Mouse (Mus musculus) effector memory CD4-positive, alpha-beta T cell, adult 5 months (primary cell): ENCODE measurements around the gene Fkbp7. TPM values are rescaled to one million over a fixed set of nuclear protein-coding genes. Genes with fewer than 3 reads are reported as not detected.

Experiments
- polyA plus RNA-seq: library from polyadenylated mRNA; unstranded; fragments of 100-300 nt; shearing (Covaris generic); gene quantifications from one replicate; pipeline ENCODE4 v1.2.1, GENCODE M21; 2017

Fkbp7 gene
- 1.5 TPM for polyA plus RNA-seq

DNA sequence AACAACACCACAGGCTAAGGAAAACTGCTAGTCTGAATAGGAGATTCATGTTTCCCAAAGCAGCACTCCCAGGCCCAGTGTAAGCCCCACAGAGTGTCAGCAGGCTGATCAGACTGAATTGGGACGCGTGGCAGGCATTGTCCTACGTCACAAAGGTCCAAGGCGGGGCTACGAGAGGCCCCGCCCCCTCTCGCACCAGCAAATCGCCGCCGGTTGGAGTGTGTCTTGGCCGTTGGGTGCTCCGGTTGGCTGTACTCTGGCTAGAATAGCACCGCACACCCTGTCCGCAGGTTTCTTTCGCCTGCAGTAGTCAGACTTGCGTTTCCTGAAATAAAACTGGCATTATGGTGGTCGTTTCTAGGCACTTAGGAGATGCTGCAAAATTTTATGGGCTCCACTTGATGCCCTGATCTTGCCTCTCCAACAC is at the start of gene Fkbp7:
Gene Fkbp7, minus strand, starts transcription at position 151 of the 427 bp plus-strand sequence.

DNA sequence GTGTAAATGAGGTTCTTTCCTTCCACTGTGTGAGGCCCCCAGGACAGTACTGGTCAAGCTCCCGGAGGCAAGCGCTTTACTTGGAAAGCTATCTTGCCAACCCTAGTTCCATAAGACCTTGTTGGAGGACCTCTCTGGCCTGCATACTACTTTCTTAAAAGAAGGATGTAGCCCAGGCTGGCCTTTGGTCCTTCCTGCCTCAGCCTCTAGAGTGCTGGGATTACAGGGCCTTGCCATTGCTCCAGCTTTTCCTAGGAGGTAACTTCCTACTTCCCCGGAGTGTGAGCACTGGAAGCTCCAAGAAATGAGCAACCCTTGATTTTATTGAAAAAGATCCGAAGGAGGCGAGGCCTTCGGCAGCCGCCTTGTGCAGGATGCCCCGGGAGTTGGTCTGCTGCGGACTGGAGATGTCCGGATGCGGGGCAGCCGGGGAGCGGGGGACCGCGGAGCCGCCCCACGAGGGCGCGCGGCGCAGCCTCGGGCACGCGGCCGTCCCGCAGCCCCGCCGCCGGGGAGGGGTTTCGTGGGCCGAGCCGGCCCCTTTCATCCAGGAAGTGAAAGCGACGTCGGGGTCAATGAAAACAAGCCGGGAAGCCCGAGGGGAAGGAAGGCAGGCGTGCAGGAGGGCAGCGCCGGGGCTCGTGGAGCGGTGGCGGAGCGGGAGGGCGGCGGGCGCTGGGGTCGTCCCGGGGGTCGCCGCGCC is 2.0 kb upstream of the Fkbp7 start, which contains the start of gene Plekha3:
Gene Plekha3, plus strand, starts transcription at position 557 of the 703 bp plus-strand sequence.

DNA sequence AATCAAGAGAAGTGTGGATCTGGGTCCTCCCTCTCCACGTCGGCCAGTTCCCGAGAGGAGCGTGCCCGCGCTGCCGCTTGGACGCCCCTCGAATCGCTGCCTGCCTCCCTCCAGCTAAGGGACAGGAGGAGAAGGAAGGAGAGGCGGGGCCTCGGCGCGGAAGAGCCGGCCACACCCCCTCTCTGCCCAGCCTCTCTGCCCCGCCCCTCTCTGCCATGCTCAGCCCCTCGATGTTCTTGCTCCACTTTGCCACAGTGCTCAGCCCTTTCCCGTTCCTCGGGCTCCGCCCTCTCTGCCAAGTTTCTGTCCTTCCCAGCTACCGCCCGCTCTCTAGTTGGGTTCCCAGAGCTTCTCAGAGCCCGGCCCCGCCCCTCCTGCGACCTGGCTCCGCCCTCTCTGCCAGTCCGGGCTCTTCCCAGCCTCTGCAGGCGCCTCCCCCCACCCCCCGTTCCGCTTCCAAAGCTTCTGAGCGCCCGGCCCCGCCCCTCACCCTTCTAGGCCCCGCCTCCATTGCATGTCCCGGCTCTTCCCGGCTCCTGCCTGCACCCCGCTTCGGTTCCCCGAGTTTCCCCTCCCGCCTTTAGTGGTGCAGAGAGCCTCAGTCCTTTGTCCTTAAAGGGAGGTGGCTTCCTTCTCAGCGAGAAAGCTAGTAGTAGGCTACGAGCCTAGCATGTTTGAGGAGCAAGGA is 24.9 kb downstream of the Fkbp7 start, which contains the start of the genes Prkra and Pjvk:
Gene Prkra, minus strand, starts transcription at position 133 of the 688 bp plus-strand sequence.
Gene Pjvk, plus strand, starts transcription at position 594 of the 688 bp plus-strand sequence.

Other genes starting within 250 kb of the Fkbp7 start
- 3.9 TPM for gene Prkra, start 25.1 kb downstream of the Fkbp7 start, polyA plus RNA-seq
- gene Pjvk, start 24.6 kb downstream of the Fkbp7 start, polyA plus RNA-seq = not detected
- gene Plekha3, start 2.2 kb upstream of the Fkbp7 start, polyA plus RNA-seq = 56.4 TPM